ENCODE assay signal across 9 mouse cellular contexts in the genomic region with DNA sequence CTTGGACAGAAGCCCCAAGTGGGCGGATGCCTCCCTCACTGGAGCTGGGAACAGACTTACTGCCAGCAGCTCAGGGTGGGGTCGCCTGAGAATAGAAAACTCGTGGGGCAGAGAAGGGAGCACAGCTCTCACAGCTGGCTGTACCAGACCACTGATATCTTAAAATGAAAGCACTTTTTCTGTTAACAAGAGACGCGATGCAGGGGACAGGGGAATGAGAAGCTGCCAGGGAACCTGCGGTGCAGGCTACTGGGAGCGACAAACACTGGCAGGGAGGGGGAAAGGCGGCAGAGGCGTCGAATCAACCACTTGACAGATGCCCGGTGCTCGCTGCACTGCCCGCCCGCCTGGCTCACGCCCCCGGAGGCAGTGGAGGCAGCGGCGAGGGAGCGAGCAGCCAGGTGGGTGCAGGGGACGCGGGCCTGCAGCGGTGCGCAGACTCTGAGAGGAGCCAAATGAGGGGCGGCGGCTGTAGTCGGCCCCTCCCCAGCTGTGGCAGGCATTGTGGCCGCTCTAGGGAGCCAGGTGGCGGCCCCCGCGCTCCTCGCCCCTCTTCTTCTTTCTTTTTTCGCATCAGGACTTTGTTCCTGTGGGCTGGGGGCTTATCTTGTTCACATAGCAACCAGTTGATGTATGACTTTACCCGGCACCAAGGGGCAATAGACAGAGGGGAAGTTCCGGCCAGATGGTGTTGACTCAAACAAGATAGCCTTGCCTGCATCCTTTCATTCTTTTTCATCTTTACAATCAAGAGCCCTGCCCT. TPM values are rescaled to one million over a fixed set of nuclear protein-coding genes. Genes with fewer than 3 reads are reported as not detected.
DNase-seq lines count a peak whose midpoint lies in the region; ATAC-seq and TF ChIP-seq lines count a peak whose summit lies in the region.
"Had no signal": no experiment of that assay in that cellular context is flagged by ENCODE, and none has a peak within 500 bp of the region (broad histone marks: within the 10 kb centered on the region; RNA-seq: fewer than 3 reads in every experiment).

No protein-coding gene starts in this region.

- peak overlapping the region; percentile 19 for H3K4me3 ChIP-seq in erythroblast, embryonic 14.5 days (replicated peaks)
- H3K4me3 ChIP-seq in lung, embryonic 14.5 days (ENCODE audit: low read depth, low read length), result peak overlapping the region; percentile 30
- peak overlapping the region; percentile 48 for H3K4me3 ChIP-seq in olfactory bulb, adult 2 months (ENCODE audit: insufficient read depth, low read depth, low read length)

- peak; percentile 84 for ATAC-seq in lung, embryonic 14.5 days (ENCODE audit: insufficient read depth)

- H3K27ac ChIP-seq in lung, embryonic 14.5 days (ENCODE audit: low read depth), result no peak overlapping the region
- H3K27ac ChIP-seq in olfactory bulb, adult 2 months (ENCODE audit: insufficient read depth, low read depth, low read length), result no peak overlapping the region

- H3K4me1 ChIP-seq in erythroblast, embryonic 14.5 days (ENCODE audit: control insufficient read depth), result peaks cover 5% of the 10 kb centered on the region
- no peaks in the 10 kb centered on the region for H3K4me1 ChIP-seq in lung, embryonic 14.5 days (ENCODE audit: insufficient read depth)
- peaks cover 7% of the 10 kb centered on the region; the same call in 1 of the 2 replicates for H3K4me1 ChIP-seq in olfactory bulb, adult 2 months (ENCODE audit: control insufficient read depth, insufficient read depth, low read length)

- no peaks in the 10 kb centered on the region for H3K9me3 ChIP-seq in erythroblast, embryonic 14.5 days (ENCODE audit: control insufficient read depth, low read length)
- no peaks in the 10 kb centered on the region for H3K9me3 ChIP-seq in lung, embryonic 14.5 days (ENCODE audit: low read depth, low read length)

- no peaks in the 10 kb centered on the region for H3K36me3 ChIP-seq in erythroblast, embryonic 14.5 days (ENCODE audit: control insufficient read depth)
- no peaks in the 10 kb centered on the region for H3K36me3 ChIP-seq in lung, embryonic 14.5 days (ENCODE audit: insufficient read depth)

- TF ChIP-seq POLR2A in olfactory bulb, adult 2 months (IDR thresholded peaks at IDR 0.05; ENCODE audit: insufficient read depth, low read depth, low read length), result no peak

- H3K9ac ChIP-seq in lung, embryonic 14.5 days, result peak overlapping the region; percentile 41

- under 1% methylated on average over 32 of the region's 34 CpGs for WGBS in lung, embryonic 14.5 days
- 2% methylated on average over 34 of the region's 34 CpGs for WGBS in olfactory bulb, adult 2 months

- peaks cover 4% of the 10 kb centered on the region for H3K27me3 ChIP-seq in erythroblast, embryonic 14.5 days (ENCODE audit: control insufficient read depth)
- H3K27me3 ChIP-seq in lung, embryonic 14.5 days (ENCODE audit: insufficient read depth, low read length), result no peaks in the 10 kb centered on the region

- intact Hi-C loops in heart, postnatal 25 days (cut with DNase I), result loop anchor here (2.0 kb wide), 1 partner anchor 52 kb away; no protein-coding TSS in a partner anchor

- peak; percentile 15 for DNase-seq in gastrocnemius, postnatal 25 days
- no peak for DNase-seq in gastrocnemius, adult 8-10 months (ENCODE audit: low spot score in 2 of 2)
- peak; percentile 32 for DNase-seq in heart, postnatal 25 days (ENCODE audit: low spot score)
- peak; percentile 59 to 67 for DNase-seq in kidney, postnatal 4 days
- peak; percentile 57 for DNase-seq in lung, embryonic 14.5 days
- no peak for DNase-seq in natural killer cell, adult 2 months (ENCODE audit: low spot score in 2 of 2)

- peak overlapping the region; percentile 68 for H3K4me2 ChIP-seq in lung, embryonic 14.5 days

- TF ChIP-seq CTCF in lung, embryonic 14.5 days (IDR thresholded peaks at IDR 0.05; ENCODE audit: low read depth), result no peak
- TF ChIP-seq CTCF in olfactory bulb, adult 2 months (IDR thresholded peaks at IDR 0.05; ENCODE audit: insufficient read depth, low read depth, low read length), result no peak

RNA-seq across cellular contexts. Expression of a gene that starts 9.8 kb away (rescaled TPM):
- total RNA-seq in gastrocnemius, postnatal 25 days (2021), result 1 to 10 TPM; 1.9 to 5.3 TPM
- 1 to 10 TPM; 3.2 to 5.1 (median 4.0) TPM for total RNA-seq in gastrocnemius, adult 8-10 months (2022)
- 0.04 TPM in 1 of 2 replicates, not detected in the other for polyA plus RNA-seq in erythroblast, embryonic 14.5 days (2012)
- total RNA-seq in heart, postnatal 25 days (2021), result 10 to 100 TPM; 22.8 to 27.9 TPM
- polyA plus RNA-seq in lung, embryonic 14.5 days (2014; fragmentation: Nextera tagmentation; extraction: Ambion mirVana), result 7.6 and 10.9 TPM in 2 replicates
- polyA plus RNA-seq in olfactory bulb, adult 2 months (2012; ENCODE audit: insufficient read depth, insufficient read length, low replicate concordance, missing spikeins), result not detected in 2 replicates

RNA-seq across cellular contexts. Expression of a gene that starts 56.5 kb away (rescaled TPM):
- not detected for total RNA-seq in gastrocnemius, postnatal 25 days (2021)
- total RNA-seq in gastrocnemius, adult 8-10 months (2022), result not detected
- polyA plus RNA-seq in erythroblast, embryonic 14.5 days (2012), result not detected in 2 replicates
- not detected for total RNA-seq in heart, postnatal 25 days (2021)
- polyA plus RNA-seq in lung, embryonic 14.5 days (2014; fragmentation: Nextera tagmentation; extraction: Ambion mirVana), result not detected in 2 replicates
- not detected in 2 replicates for polyA plus RNA-seq in olfactory bulb, adult 2 months (2012; ENCODE audit: insufficient read depth, insufficient read length, low replicate concordance, missing spikeins)
- total RNA-seq: left cerebral cortex, postnatal 10 days had no signal

Comparison
In these comparisons a context has a peak if more than half of its experiments do, and no peak if none do; other contexts are left out.
1. DNase-seq: peak in gastrocnemius, postnatal 25 days (single experiment), heart, postnatal 25 days (single experiment), kidney, postnatal 4 days (2 of 2) and lung, embryonic 14.5 days (single experiment); none in gastrocnemius, adult 8-10 months (0 of 2) and natural killer cell, adult 2 months (0 of 2).
2. Peak in every context shown above with its lines, with median percentiles within 50 percentile points of each other: H3K4me3 ChIP-seq.